Mouse (Mus musculus) brain, adult 10 weeks (tissue): ENCODE measurements around the gene Runx1. TPM values are rescaled to one million over a fixed set of nuclear protein-coding genes. Genes with fewer than 3 reads are reported as not detected.

ENCODE experiments used
- polyA plus RNA-seq: library from polyadenylated mRNA; stranded (reverse); fragments of 350-450 nt; fragmentation: Illumina TruSeq; extraction: RNeasy Lipid Tissue Mini Kit (QIAGEN cat#74804); gene quantifications from one replicate; pipeline ENCODE4 v1.2.3, GENCODE M21; 2015; ENCODE audit warnings: low read depth, low replicate concordance

The Runx1 gene
- polyA plus RNA-seq = 0.48 TPM

GRCm38 (mm10) chr16:92825908-92826650 is at the start of gene Runx1:
Gene Runx1 (minus strand): TSS chr16:92826149.

